Mouse (Mus musculus) liver, embryonic 14.5 days (tissue): ENCODE measurements at regions not wholly inside any gene's neighbourhood (a gene's known extent, or its start where the extent isn't known, plus 50 kb on each side); places are given as distances from the start of the nearest gene placed in this dataset.
"Not testable (repeated sequence)": the region's sequence is repeated elsewhere in the genome, so short reads cannot be mapped to it uniquely, and the experiment has no call there.

Experiments used
- ATAC-seq: fragments of 200-750 bp; cut with Nextera tagmentation; 2 replicates; pipeline ENCODE4 v1.8.0; 2017; ENCODE audit warnings: moderate number of reproducible peaks, mild to moderate bottlenecking, moderate library complexity; ENCODE audit not compliant: insufficient read depth
- DNase-seq, 3 experiments: peaks; one replicate each; pipeline ENCODE4 v3.0.0-alpha.2; 2012 to 2013; ENCODE audit warnings: low read depth in 3 of 3, low spot score in 3 of 3
- H3K27ac ChIP-seq: fragments of 300-500 bp; sonication (generic); 2 replicates; pipeline ENCODE4 v1.5.1; 2014; ENCODE audit warnings: moderate library complexity, mild to moderate bottlenecking, control low read depth, inconsistent platforms
- H3K27me3 ChIP-seq: fragments of 300-500 bp; sonication (generic); 2 replicates; pipeline ENCODE4 v1.6.1; 2014; ENCODE audit warnings: mild to moderate bottlenecking, low read length, moderate library complexity; ENCODE audit not compliant: control insufficient read depth, insufficient read depth
- H3K36me3 ChIP-seq: fragments of 300-500 bp; sonication (generic); replicated peaks from 2 replicates; pipeline ENCODE4 v1.6.1; 2014; ENCODE audit warnings: low read depth; ENCODE audit not compliant: control insufficient read depth, insufficient read depth
- H3K4me1 ChIP-seq, 2 experiments: fragments of 200-500 bp in 1 of 2; fragments of 300-500 bp in 1 of 2; sonication (generic) in 1 of 2; replicated peaks; 2 replicates each; pipeline ENCODE4 v1.6.1; 2012 to 2014; ENCODE audit warnings: antibody characterized with exemption in 1 of 2, inconsistent platforms in 1 of 2, low read length in 1 of 2; ENCODE audit not compliant: control insufficient read depth in 2 of 2, insufficient read depth in 2 of 2
- H3K4me2 ChIP-seq: fragments of 300-500 bp; sonication (generic); 2 replicates; pipeline ENCODE4 v1.6.1; 2014; ENCODE audit warnings: low read depth, mild to moderate bottlenecking, control low read depth, moderate library complexity
- H3K4me3 ChIP-seq, 2 experiments: fragments of 200-500 bp in 1 of 2; fragments of 300-500 bp in 1 of 2; sonication (generic) in 1 of 2; 2 replicates each; pipeline ENCODE4 v1.5.1; 2012 to 2014; ENCODE audit warnings: low read depth in 2 of 2, low read length in 2 of 2, mild to moderate bottlenecking in 2 of 2, control low read depth in 1 of 2, inconsistent platforms in 1 of 2, moderate library complexity in 1 of 2; ENCODE audit not compliant: insufficient read depth in 1 of 2
- H3K9ac ChIP-seq: fragments of 300-500 bp; sonication (generic); replicated peaks from 2 replicates; pipeline ENCODE4 v1.6.1; 2014; ENCODE audit warnings: mild to moderate bottlenecking, control low read depth, moderate library complexity
- H3K9me3 ChIP-seq: fragments of 300-500 bp; sonication (generic); 2 replicates; pipeline ENCODE4 v1.6.1; 2016; ENCODE audit warnings: low read length, mixed read lengths; ENCODE audit not compliant: control insufficient read depth
- CTCF ChIP-seq: IDR thresholded peaks from 2 replicates; pipeline ENCODE4 v1.5.1; 2016; ENCODE audit warnings: antibody characterized with exemption, low read depth, control low read depth
- EP300 ChIP-seq: IDR thresholded peaks from 2 replicates; pipeline ENCODE4 v1.6.1; 2016; ENCODE audit warnings: antibody characterized with exemption, low read depth
- WGBS: fragments of 180-500 bp; shearing (Covaris S2); extraction: QIAGEN DNeasy Blood & Tissue Kit; methylation state at CpG from one replicate; pipeline ENCODE4 v1.1.7; 2014; ENCODE audit not compliant: insufficient replicate concordance; 5-methylcytosine and 5-hydroxymethylcytosine counted together

DNA sequence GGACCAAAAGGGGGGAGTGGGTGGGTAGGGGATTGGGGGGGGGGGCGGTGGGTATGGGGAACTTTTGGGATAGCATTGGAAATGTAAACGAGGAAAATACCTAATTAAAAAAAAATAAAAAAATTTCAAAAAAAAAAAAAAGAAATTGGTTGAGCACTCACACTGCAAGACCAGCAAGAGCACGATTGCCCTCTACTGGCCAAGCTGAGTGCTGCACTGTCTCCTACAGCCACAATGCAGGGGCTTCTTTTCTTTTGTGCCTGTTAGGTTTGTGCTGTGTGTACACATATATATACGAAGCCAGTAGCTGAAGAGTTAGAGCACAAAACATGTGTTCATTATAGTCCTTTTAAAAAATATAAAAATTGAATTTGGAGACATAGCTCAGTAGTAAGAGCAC is 55.6 kb downstream of the Mup20 start:
- TF ChIP-seq CTCF (peak; percentile 67), EP300 (no peak)
- ATAC-seq (no peak), DNase-seq (no peak)
- H3K27ac ChIP-seq: no peak overlapping the region
- H3K9ac ChIP-seq: no peak overlapping the region
- H3K4me2 ChIP-seq: no peak overlapping the region
- H3K9me3 ChIP-seq: no peaks in the 10 kb centered on the region
- 13% methylated on average over 4 of the region's 4 CpGs for WGBS
- H3K36me3 ChIP-seq: no peaks in the 10 kb centered on the region
- no peaks in the 10 kb centered on the region for H3K4me1 ChIP-seq
- no peaks in the 10 kb centered on the region for H3K27me3 ChIP-seq
- no peak overlapping the region for H3K4me3 ChIP-seq

DNA sequence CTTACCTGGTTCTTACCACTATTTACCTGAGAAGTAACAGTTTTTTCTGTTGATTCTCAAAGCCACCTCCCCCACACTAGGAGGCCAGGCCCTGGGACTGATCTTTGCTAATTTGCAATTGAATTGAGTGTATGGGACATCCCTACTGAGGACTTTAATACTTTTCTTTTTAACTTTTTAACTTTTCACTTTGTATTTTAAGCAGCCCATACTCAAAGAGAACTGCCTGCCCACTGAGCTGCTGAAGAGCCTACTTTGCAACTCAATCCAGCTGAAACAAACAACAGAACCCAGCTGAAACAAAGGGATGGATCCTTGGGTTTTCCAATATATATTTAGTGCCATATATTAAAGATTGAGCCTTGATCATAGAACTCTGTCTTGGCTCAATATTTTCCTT is 64.0 kb downstream of the Mup20 start:
- H3K36me3 ChIP-seq, H3K9me3 ChIP-seq, H3K4me3 ChIP-seq, DNase-seq, ATAC-seq, H3K27ac ChIP-seq, H3K9ac ChIP-seq, H3K4me2 ChIP-seq, H3K27me3 ChIP-seq, H3K4me1 ChIP-seq: not testable (repeated sequence)

- 65% methylated on average over 7 of the region's 7 CpGs for WGBS
Observed at GRCm38 (mm10) chr4:61976159-61976558, 77.8 kb downstream of the Mup20 start.

DNA sequence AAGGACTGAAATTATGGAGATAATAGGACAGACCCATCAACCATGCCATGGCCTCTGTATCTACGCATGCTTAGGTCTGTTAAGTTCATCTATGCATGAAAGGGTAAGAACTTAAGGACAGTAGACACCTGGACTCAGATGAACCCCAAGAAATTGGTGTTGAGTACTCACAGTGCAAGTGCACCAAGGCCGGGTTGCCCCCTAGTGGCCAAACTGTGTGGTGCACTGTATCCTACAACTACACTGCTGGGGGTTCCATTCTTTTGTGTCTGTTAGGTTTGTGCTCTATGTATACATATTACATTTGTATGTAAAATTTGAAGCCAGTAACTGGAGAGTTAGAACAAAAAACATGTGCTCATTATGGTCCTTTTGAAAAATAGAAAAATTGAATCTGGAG is 80.7 kb downstream of the Mup20 start:
- Histone ChIP-seq H3K4me3 (no peak overlapping the region), H3K27me3 (no peaks in the 10 kb centered on the region), H3K9me3 (no peaks in the 10 kb centered on the region), H3K9ac (no peak overlapping the region), H3K4me2 (no peak overlapping the region), H3K36me3 (no peaks in the 10 kb centered on the region), H3K4me1 (no peaks in the 10 kb centered on the region), H3K27ac (no peak overlapping the region)
- no peak for ATAC-seq
- DNase-seq: no peak
- TF ChIP-seq EP300: no peak
- TF ChIP-seq CTCF: peak; percentile 77
- WGBS: 45% methylated on average over 2 of the region's 2 CpGs

More at GRCm38 (mm10) chr4:61976159-61976558, 77.8 kb downstream of the Mup20 start:
- H3K9me3 ChIP-seq: no peaks in the 10 kb centered on the region
- ATAC-seq: no peak
- H3K27ac ChIP-seq: no peak overlapping the region
- H3K9ac ChIP-seq: no peak overlapping the region
- H3K36me3 ChIP-seq: no peaks in the 10 kb centered on the region
- no peak overlapping the region for H3K4me3 ChIP-seq
- H3K4me2 ChIP-seq: no peak overlapping the region
- DNase-seq: no peak
- TF ChIP-seq EP300 (no peak), CTCF (no peak)
- no peaks in the 10 kb centered on the region for H3K4me1 ChIP-seq
- H3K27me3 ChIP-seq: no peaks in the 10 kb centered on the region

DNA sequence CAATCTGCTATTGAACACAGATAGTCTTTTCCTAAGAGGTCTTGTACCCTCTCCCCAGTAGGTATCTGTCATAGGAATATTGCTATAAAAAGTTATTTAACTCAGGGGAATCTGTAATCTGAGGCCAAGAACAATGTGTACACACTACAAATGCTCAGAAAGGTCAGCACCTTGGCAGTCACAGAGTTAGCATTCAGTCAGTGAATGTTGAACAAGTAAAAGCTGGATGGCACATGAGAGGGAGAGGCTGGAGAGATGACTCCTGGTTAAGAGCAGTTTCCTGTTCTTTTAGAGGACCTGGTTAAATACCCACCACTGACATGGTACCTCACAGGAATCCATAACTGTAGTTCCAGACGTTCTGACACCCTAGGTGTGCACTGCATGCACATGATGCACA is 84.3 kb downstream of the Mup20 start:
- DNase-seq: no peak
- TF ChIP-seq EP300 (no peak), CTCF (no peak)
- Histone ChIP-seq H3K9ac (no peak overlapping the region), H3K9me3 (no peaks in the 10 kb centered on the region), H3K4me1 (no peaks in the 10 kb centered on the region), H3K36me3 (no peaks in the 10 kb centered on the region), H3K27ac (no peak overlapping the region), H3K4me2 (no peak overlapping the region), H3K4me3 (no peak overlapping the region), H3K27me3 (no peaks in the 10 kb centered on the region)
- no peak for ATAC-seq
- WGBS: 33% methylated on average over 1 of the region's 1 CpGs

- DNase-seq, H3K27me3 ChIP-seq, H3K4me2 ChIP-seq, H3K27ac ChIP-seq, H3K9ac ChIP-seq, H3K9me3 ChIP-seq, ATAC-seq, H3K4me1 ChIP-seq, H3K4me3 ChIP-seq, H3K36me3 ChIP-seq: not testable (repeated sequence)
- WGBS: 63% methylated on average over 6 of the region's 6 CpGs
Observed at GRCm38 (mm10) chr4:61967674-61968073, 86.3 kb downstream of the Mup20 start.
